Mouse (Mus musculus) spleen, adult 2 months (tissue): ENCODE data around the gene Hcn2.

Experiments
- CTCF ChIP-seq: fragments of 200-500 bp; IDR thresholded peaks from 2 replicates; pipeline ENCODE4 v1.5.1; 2011; ENCODE audit warnings: mild to moderate bottlenecking, inconsistent platforms; ENCODE audit not compliant: insufficient read depth, insufficient read length, insufficient replicate concordance; ENCODE audit errors: extremely low read depth
- POLR2A ChIP-seq: fragments of 200-500 bp; IDR thresholded peaks from 2 replicates; pipeline ENCODE4 v1.6.1; 2011; ENCODE audit warnings: low read depth, low read length, inconsistent platforms

GRCm38 (mm10) chr10:79754856-79755516 lies 38.6 kb downstream of the Hcn2 start, which contains the start of gene Fgf22:
- TF ChIP-seq POLR2A (no peak), CTCF (no peak)
